Mouse (Mus musculus) brain, adult 10 weeks (tissue): ENCODE results near the gene Tfr2. TPM values are rescaled to one million over a fixed set of nuclear protein-coding genes. Genes with fewer than 3 reads are reported as not detected.

ENCODE experiments used
- polyA plus RNA-seq: library from polyadenylated mRNA; stranded (reverse); fragments of 350-450 nt; fragmentation: Illumina TruSeq; extraction: RNeasy Lipid Tissue Mini Kit (QIAGEN cat#74804); gene quantifications from one replicate; pipeline ENCODE4 v1.2.3, GENCODE M21; 2015; ENCODE audit warnings: low read depth, low replicate concordance

The Tfr2 gene
- polyA plus RNA-seq: 7.5 TPM

DNA sequence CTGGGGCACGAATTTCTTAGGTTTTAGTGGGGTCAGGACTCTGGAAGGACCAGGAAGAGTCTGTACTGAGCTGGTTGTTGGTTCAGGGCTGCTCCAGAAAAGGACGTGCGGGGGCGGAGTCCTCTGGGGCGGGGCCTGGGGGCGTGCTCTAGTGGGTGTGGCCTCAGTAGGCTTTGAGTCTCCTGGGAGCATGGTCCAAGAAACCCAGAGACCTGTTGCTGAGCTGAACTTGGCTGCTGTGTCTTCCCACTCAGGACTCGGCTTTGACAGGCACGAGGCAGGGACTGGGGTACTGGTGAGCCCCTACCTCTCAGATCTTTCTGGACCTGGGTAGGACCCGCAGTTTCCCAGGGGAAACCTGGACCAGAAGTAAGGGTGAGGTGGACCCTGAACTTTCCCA lies at the start of gene Tfr2:
TSS of gene Tfr2 (plus strand) at position 176 of the 400 bp plus-strand sequence.

DNA sequence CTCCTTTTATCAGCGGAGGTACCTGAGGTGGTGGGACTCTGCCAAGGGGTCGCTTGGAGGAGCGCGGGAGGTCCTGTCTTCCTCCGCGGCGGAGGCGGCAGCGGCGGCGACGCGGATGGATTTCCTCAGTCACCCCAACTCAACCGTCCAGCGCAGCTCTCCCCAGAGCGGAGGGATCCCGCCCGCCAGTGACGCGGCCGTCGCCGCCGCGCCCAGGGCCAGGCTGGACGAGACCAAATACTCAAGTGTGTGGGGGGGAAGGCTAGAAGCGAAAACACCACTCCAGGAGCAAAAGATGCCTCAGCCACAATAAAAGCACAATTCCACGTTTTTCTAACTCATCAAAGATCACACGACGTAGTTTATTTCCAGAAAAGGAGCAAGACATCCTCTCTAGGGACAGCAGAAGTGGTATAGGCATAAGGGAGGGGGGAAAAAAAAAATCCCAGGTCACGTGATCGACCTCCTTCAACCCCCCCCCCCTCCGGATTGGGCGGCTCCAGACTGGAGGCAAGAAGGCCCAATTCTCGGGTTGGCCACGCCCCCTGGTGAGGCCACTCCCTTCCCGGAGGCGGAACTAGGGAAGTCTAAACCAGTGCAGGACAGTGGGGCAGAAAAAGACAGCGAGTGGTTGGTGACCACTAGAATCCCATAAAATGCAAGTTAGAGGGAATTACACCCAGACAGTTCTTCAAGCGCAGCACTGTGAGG lies 36.4 kb upstream of the Tfr2 start, which contains the start of the genes Epo and Gnb2:
TSS of gene Epo (minus strand) at position 126 of the 711 bp plus-strand sequence.
TSS of gene Gnb2 (minus strand) at position 394 of the 711 bp plus-strand sequence.

DNA sequence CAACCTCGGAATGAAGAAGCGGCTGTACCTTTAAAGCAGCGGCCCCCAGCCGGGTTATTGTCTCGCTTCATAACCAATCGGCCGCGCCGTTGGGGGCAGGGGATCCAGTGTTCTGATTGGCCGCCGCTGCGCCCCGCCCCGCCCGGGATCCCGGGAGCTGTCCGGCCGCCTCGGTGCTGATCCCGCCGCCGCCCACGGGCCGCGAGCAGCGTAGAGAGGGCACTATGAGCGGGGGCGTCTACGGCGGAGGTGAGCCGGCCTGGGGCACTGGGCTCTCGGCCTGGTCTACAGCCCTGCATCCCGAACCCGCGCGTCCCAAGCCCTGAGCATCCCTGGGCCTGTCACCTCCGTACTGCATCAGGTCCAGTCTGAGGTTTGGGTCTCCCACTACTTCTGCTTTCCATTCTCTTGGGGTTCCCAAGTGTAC lies 16.2 kb upstream of the Tfr2 start, which contains the start of gene Actl6b:
TSS of gene Actl6b (plus strand) at position 107 of the 427 bp plus-strand sequence.

DNA sequence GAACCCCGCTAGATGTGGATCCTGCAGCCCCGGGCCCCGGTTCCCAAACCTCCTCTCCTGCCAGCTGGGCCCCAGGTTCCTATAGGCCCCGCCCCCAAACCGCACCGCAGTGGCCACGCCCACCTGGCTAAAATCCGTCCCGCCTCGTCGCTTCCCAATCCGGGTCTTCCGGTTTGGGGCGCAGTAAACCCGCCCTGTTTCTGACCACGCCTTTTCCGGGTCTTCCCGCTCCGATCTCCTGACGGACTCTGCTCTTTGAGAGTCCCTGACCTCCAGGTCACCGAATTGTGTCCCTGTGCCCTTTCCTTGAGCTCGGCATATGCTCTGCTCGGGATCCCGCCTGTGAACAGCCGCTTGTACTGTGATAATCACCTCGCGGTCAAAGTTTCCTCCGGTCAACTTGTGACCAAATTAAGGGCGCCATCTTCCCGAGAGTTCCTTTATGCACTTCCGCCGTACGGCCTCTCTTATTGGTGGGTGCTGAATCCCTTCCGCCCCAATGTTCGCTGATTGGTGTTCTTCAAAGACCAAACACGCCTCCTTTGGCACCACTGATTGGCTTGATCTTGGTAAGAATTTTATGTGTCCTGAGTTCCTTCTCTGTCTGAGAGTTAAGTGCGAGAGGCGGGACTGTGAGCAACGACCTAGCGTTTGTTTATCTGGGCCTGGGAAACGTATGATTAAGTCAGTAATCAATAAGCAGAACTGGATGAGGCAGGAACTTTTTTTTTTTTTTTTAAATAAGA lies 31.2 kb downstream of the Tfr2 start, which contains the start of gene Mospd3:
TSS of gene Mospd3 (minus strand) at position 440 of the 746 bp plus-strand sequence.

DNA sequence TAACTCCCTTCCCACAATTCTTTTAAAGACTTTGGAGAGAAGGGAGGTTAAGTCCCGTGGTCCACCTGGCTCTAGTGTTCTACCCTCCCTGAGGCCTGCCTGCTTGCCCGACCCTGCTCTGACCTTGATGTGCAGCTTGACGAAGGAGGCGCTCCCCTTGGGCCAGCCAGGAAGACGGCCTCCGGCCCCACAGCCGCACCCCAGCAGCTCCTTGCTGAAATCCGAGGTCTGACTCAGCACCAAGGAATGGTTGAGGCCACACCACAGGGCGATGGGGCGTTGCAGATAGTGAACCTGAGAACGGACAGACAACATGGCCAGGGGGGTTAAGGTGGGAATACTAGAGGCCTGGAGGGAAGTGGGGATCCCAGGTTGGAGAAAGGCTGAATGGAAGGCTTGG lies 43.9 kb downstream of the Tfr2 start, which contains the start of gene Pcolce:
TSS of gene Pcolce (minus strand) at position 235 of the 400 bp plus-strand sequence.

DNA sequence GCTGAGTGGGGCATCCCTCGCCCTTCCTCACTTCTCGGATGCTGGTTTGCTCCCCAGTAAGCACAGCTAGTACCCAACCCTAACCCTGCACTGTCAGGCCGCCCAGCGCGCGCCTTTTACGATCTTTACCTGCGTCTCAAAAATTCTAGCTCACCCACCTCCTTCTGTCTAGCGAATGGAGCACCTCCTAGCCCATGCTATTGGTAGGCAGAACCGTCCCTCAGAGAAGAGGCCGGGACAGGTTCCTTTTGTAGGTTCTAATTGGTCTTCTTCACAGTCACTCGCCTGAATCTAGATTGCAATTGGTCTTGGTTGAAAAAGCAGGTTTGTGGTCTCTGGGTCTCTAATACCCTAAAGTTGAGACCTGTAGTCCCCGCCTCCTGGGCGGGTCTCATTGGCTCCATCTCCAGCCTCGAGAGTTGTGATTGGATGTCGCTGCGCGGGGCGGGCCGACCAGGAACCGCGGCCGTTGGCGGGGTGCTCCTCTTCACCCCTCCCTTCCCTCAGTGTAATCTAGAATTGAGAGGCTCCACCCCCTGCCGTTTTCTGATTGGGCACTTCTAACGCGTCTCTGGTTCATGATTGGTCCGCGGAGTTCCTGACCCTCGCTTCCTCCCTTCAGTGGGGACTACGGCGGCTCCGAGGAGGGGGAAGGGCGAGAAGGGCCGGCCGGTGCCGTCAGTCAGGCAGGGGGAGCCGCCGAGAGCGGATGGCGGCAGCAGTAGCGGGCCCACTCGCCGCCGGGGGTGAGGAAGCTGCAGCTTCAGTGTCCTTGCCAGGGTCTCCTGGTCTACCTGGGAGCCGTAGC lies 59.1 kb downstream of the Tfr2 start, which contains the start of the genes Fbxo24, Lrch4 and Gm20605:
TSS of gene Fbxo24 (minus strand) at position 505 of the 808 bp plus-strand sequence.
TSS of gene Lrch4 (plus strand) at position 624 of the 808 bp plus-strand sequence.
TSS of gene Gm20605 (plus strand) at position 678 of the 808 bp plus-strand sequence.

Other genes starting within 250 kb of the Tfr2 start
- gene Slc12a9, start 236.2 kb upstream of the Tfr2 start, polyA plus RNA-seq: 18.3 TPM
- 3.3 TPM for gene Ephb4, start 219.7 kb upstream of the Tfr2 start, polyA plus RNA-seq
- 0.09 TPM for gene Zan, start 92.8 kb upstream of the Tfr2 start, polyA plus RNA-seq
- gene Pop7, start 67.3 kb upstream of the Tfr2 start, polyA plus RNA-seq: 31.7 TPM
- 28.4 TPM for gene Gigyf1, start 51.3 kb upstream of the Tfr2 start, polyA plus RNA-seq
- not detected for gene Epo, start 36.6 kb upstream of the Tfr2 start, polyA plus RNA-seq
- gene Gnb2, start 36.3 kb upstream of the Tfr2 start, polyA plus RNA-seq: 511 TPM
- 130 TPM for gene Actl6b, start 16.3 kb upstream of the Tfr2 start, polyA plus RNA-seq
- 19.5 TPM for gene Mospd3, start 31.2 kb downstream of the Tfr2 start, polyA plus RNA-seq
- 12.1 TPM for gene Pcolce, start 43.9 kb downstream of the Tfr2 start, polyA plus RNA-seq
- gene Fbxo24, start 59.2 kb downstream of the Tfr2 start, polyA plus RNA-seq: not detected
- 10.6 TPM for gene Lrch4, start 59.3 kb downstream of the Tfr2 start, polyA plus RNA-seq
- 8.3 TPM for gene Gm20605, start 59.3 kb downstream of the Tfr2 start, polyA plus RNA-seq
- 4.2 TPM for gene Sap25, start 71.5 kb downstream of the Tfr2 start, polyA plus RNA-seq
- not detected for gene Irs3, start 75.9 kb downstream of the Tfr2 start, polyA plus RNA-seq
- 33.0 TPM for gene Agfg2, start 114.9 kb downstream of the Tfr2 start, polyA plus RNA-seq
- 57.5 TPM for gene Nyap1, start 171.8 kb downstream of the Tfr2 start, polyA plus RNA-seq
- gene Tsc22d4, start 175.9 kb downstream of the Tfr2 start, polyA plus RNA-seq: 226 TPM
- 25.6 TPM for gene Ppp1r35, start 209.0 kb downstream of the Tfr2 start, polyA plus RNA-seq
- 32.0 TPM for gene Mepce, start 217.8 kb downstream of the Tfr2 start, polyA plus RNA-seq
- 9.6 TPM for gene Zcwpw1, start 218.0 kb downstream of the Tfr2 start, polyA plus RNA-seq